Mouse (Mus musculus): ENCODE measurements at regions not wholly inside any gene's neighbourhood (a gene's known extent, or its start where the extent isn't known, plus 50 kb on each side); places are given as distances from the start of the nearest gene placed in this dataset.

GRCm38 (mm10) chr3:120123155-120123554 lies 338.9 kb upstream of the Ptbp2 start:
- Histone ChIP-seq H3K36me3 (ENCODE audit: control insufficient read depth, insufficient read depth, low read length) (no peaks in the 10 kb centered on the region), H3K4me2 (ENCODE audit: low read length) (no peak overlapping the region), H3K27me3 (replicated peaks; ENCODE audit: control insufficient read depth, insufficient read depth, low read length) (no peaks in the 10 kb centered on the region), H3K4me3 (ENCODE audit: low read depth, low read length) (no peak overlapping the region), H3K4me1 (replicated peaks; ENCODE audit: control insufficient read depth, insufficient read depth, low read length) (no peaks in the 10 kb centered on the region), H3K27ac (ENCODE audit: low read depth) (no peak overlapping the region), H3K9ac (ENCODE audit: low read length) (no peak overlapping the region), H3K9me3 (ENCODE audit: control insufficient read depth, low read length) (no peaks in the 10 kb centered on the region)
- ATAC-seq (replicated peaks; ENCODE audit: low FRiP score, low TSS enrichment, low read depth) (no peak), DNase-seq (ENCODE audit: low spot score) (no peak)
- WGBS, result 61% methylated on average over 3 of the region's 3 CpGs

GRCm38 (mm10) chr3:120083171-120083932 lies 299.1 kb upstream of the Ptbp2 start:
- H3K27me3 ChIP-seq (replicated peaks; ENCODE audit: control insufficient read depth, insufficient read depth, low read length), result no peaks in the 10 kb centered on the region
- no peaks in the 10 kb centered on the region for H3K4me1 ChIP-seq (replicated peaks; ENCODE audit: control insufficient read depth, insufficient read depth, low read length)
- 70% methylated on average over 7 of the region's 7 CpGs for WGBS
- no peaks in the 10 kb centered on the region for H3K36me3 ChIP-seq (ENCODE audit: control insufficient read depth, insufficient read depth, low read length)
- H3K9me3 ChIP-seq (ENCODE audit: control insufficient read depth, low read length), result no peaks in the 10 kb centered on the region
- DNase-seq (ENCODE audit: low spot score) (no peak), ATAC-seq (replicated peaks; ENCODE audit: low FRiP score, low TSS enrichment, low read depth) (no peak)
- no peak overlapping the region for H3K4me2 ChIP-seq (ENCODE audit: low read length)
- H3K27ac ChIP-seq (ENCODE audit: low read depth), result no peak overlapping the region
- no peak overlapping the region for H3K4me3 ChIP-seq (ENCODE audit: low read depth, low read length)
- H3K9ac ChIP-seq (ENCODE audit: low read length), result no peak overlapping the region

- no peaks in the 10 kb centered on the region for H3K4me1 ChIP-seq (replicated peaks; ENCODE audit: control insufficient read depth, insufficient read depth, low read length)
- no peaks in the 10 kb centered on the region for H3K9me3 ChIP-seq (ENCODE audit: control insufficient read depth, low read length)
- no peak overlapping the region for H3K9ac ChIP-seq (ENCODE audit: low read length)
- no peak overlapping the region for H3K4me3 ChIP-seq (ENCODE audit: low read depth, low read length)
- no peak for DNase-seq (ENCODE audit: low spot score)
- no peak for ATAC-seq (replicated peaks; ENCODE audit: low FRiP score, low TSS enrichment, low read depth)
- no peaks in the 10 kb centered on the region for H3K36me3 ChIP-seq (ENCODE audit: control insufficient read depth, insufficient read depth, low read length)
- no peak overlapping the region for H3K27ac ChIP-seq (ENCODE audit: low read depth)
- H3K27me3 ChIP-seq (replicated peaks; ENCODE audit: control insufficient read depth, insufficient read depth, low read length), result no peaks in the 10 kb centered on the region
- H3K4me2 ChIP-seq (ENCODE audit: low read length), result no peak overlapping the region
- WGBS, result 19% methylated on average over 1 of the region's 1 CpGs
Measured at GRCm38 (mm10) chr3:120073528-120073927, 289.3 kb upstream of the Ptbp2 start.

- ATAC-seq (replicated peaks; ENCODE audit: low FRiP score, low TSS enrichment, low read depth), result no peak
- DNase-seq (ENCODE audit: low spot score), result no peak
- Histone ChIP-seq H3K36me3 (ENCODE audit: control insufficient read depth, insufficient read depth, low read length) (no peaks in the 10 kb centered on the region), H3K4me2 (ENCODE audit: low read length) (no peak overlapping the region), H3K4me3 (ENCODE audit: low read depth, low read length) (no peak overlapping the region), H3K27ac (ENCODE audit: low read depth) (no peak overlapping the region), H3K9ac (ENCODE audit: low read length) (no peak overlapping the region), H3K4me1 (replicated peaks; ENCODE audit: control insufficient read depth, insufficient read depth, low read length) (peaks cover 5% of the 10 kb centered on the region; the same call in 1 of the 2 replicates), H3K27me3 (replicated peaks; ENCODE audit: control insufficient read depth, insufficient read depth, low read length) (no peaks in the 10 kb centered on the region), H3K9me3 (ENCODE audit: control insufficient read depth, low read length) (no peaks in the 10 kb centered on the region)
- 80% methylated on average over 6 of the region's 6 CpGs for WGBS
Measured at GRCm38 (mm10) chr3:120065714-120066113, 281.4 kb upstream of the Ptbp2 start.

- Histone ChIP-seq H3K27ac (ENCODE audit: low read depth) (no peak overlapping the region), H3K4me3 (ENCODE audit: low read depth, low read length) (no peak overlapping the region), H3K9me3 (ENCODE audit: control insufficient read depth, low read length) (no peaks in the 10 kb centered on the region), H3K36me3 (ENCODE audit: control insufficient read depth, insufficient read depth, low read length) (no peaks in the 10 kb centered on the region), H3K27me3 (replicated peaks; ENCODE audit: control insufficient read depth, insufficient read depth, low read length) (no peaks in the 10 kb centered on the region), H3K9ac (ENCODE audit: low read length) (no peak overlapping the region), H3K4me1 (replicated peaks; ENCODE audit: control insufficient read depth, insufficient read depth, low read length) (peaks cover 5% of the 10 kb centered on the region; the same call in 1 of the 2 replicates), H3K4me2 (ENCODE audit: low read length) (no peak overlapping the region)
- no peak for ATAC-seq (replicated peaks; ENCODE audit: low FRiP score, low TSS enrichment, low read depth)
- no peak for DNase-seq (ENCODE audit: low spot score)
- WGBS, result 37% methylated on average over 5 of the region's 5 CpGs
Measured at GRCm38 (mm10) chr3:120064854-120065480, 280.7 kb upstream of the Ptbp2 start.

- peaks cover 5% of the 10 kb centered on the region; the same call in 1 of the 2 replicates for H3K4me1 ChIP-seq (replicated peaks; ENCODE audit: control insufficient read depth, insufficient read depth, low read length)
- no peak for ATAC-seq (replicated peaks; ENCODE audit: low FRiP score, low TSS enrichment, low read depth)
- H3K4me3 ChIP-seq (ENCODE audit: low read depth, low read length), result no peak overlapping the region
- no peak overlapping the region for H3K4me2 ChIP-seq (ENCODE audit: low read length)
- no peaks in the 10 kb centered on the region for H3K9me3 ChIP-seq (ENCODE audit: control insufficient read depth, low read length)
- no peaks in the 10 kb centered on the region for H3K36me3 ChIP-seq (ENCODE audit: control insufficient read depth, insufficient read depth, low read length)
- WGBS, result 76% methylated on average over 5 of the region's 5 CpGs
- no peak overlapping the region for H3K9ac ChIP-seq (ENCODE audit: low read length)
- DNase-seq (ENCODE audit: low spot score), result no peak
- no peaks in the 10 kb centered on the region for H3K27me3 ChIP-seq (replicated peaks; ENCODE audit: control insufficient read depth, insufficient read depth, low read length)
- H3K27ac ChIP-seq (ENCODE audit: low read depth), result no peak overlapping the region
Measured at GRCm38 (mm10) chr3:120062264-120062663, 278.0 kb upstream of the Ptbp2 start.

GRCm38 (mm10) chr3:120059959-120060358 lies 275.7 kb upstream of the Ptbp2 start:
- Histone ChIP-seq H3K4me1 (replicated peaks; ENCODE audit: control insufficient read depth, insufficient read depth, low read length) (peaks cover 4% of the 10 kb centered on the region; the same call in 1 of the 2 replicates), H3K9me3 (ENCODE audit: control insufficient read depth, low read length) (no peaks in the 10 kb centered on the region), H3K4me3 (ENCODE audit: low read depth, low read length) (no peak overlapping the region), H3K9ac (ENCODE audit: low read length) (no peak overlapping the region), H3K36me3 (ENCODE audit: control insufficient read depth, insufficient read depth, low read length) (no peaks in the 10 kb centered on the region), H3K27ac (ENCODE audit: low read depth) (no peak overlapping the region), H3K27me3 (replicated peaks; ENCODE audit: control insufficient read depth, insufficient read depth, low read length) (no peaks in the 10 kb centered on the region), H3K4me2 (ENCODE audit: low read length) (no peak overlapping the region)
- no peak for DNase-seq (ENCODE audit: low spot score)
- WGBS, result 48% methylated on average over 11 of the region's 11 CpGs
- no peak for ATAC-seq (replicated peaks; ENCODE audit: low FRiP score, low TSS enrichment, low read depth)

GRCm38 (mm10) chr3:120055216-120056154 lies 271.2 kb upstream of the Ptbp2 start:
- 69% methylated on average over 8 of the region's 8 CpGs for WGBS
- Histone ChIP-seq H3K9ac (ENCODE audit: low read length) (no peak overlapping the region), H3K27me3 (replicated peaks; ENCODE audit: control insufficient read depth, insufficient read depth, low read length) (no peaks in the 10 kb centered on the region), H3K36me3 (ENCODE audit: control insufficient read depth, insufficient read depth, low read length) (no peaks in the 10 kb centered on the region), H3K27ac (ENCODE audit: low read depth) (no peak overlapping the region), H3K4me3 (ENCODE audit: low read depth, low read length) (no peak overlapping the region), H3K4me2 (ENCODE audit: low read length) (no peak overlapping the region), H3K9me3 (ENCODE audit: control insufficient read depth, low read length) (no peaks in the 10 kb centered on the region), H3K4me1 (replicated peaks; ENCODE audit: control insufficient read depth, insufficient read depth, low read length) (no peaks in the 10 kb centered on the region)
- ATAC-seq (replicated peaks; ENCODE audit: low FRiP score, low TSS enrichment, low read depth) (no peak), DNase-seq (ENCODE audit: low spot score) (no peak)

Measured in intestine, embryonic 14.5 days (tissue).